In genomic region chr10:70132714-70133113, GRCm38 (mm10) we compare ENCODE assay signal across 14 mouse cellular contexts. TPM values are rescaled to one million over a fixed set of nuclear protein-coding genes. Genes with fewer than 3 reads are reported as not detected.
DNase-seq lines count a peak whose midpoint lies in the region; ATAC-seq and TF ChIP-seq lines count a peak whose summit lies in the region.
"Had no signal": no experiment of that assay in that cellular context is flagged by ENCODE, and none has a peak within 500 bp of the region (broad histone marks: within the 10 kb centered on the region; RNA-seq: fewer than 3 reads in every experiment).

No protein-coding gene starts in this region.

- H3K27me3 ChIP-seq in heart, embryonic 10.5 days (ENCODE audit: insufficient read depth, poor library complexity, severe bottlenecking): no peaks in the 10 kb centered on the region
- no peaks in the 10 kb centered on the region for H3K27me3 ChIP-seq in lung, embryonic 16.5 days (ENCODE audit: control insufficient read depth, insufficient read depth, low read depth, low read length)
- H3K27me3 ChIP-seq in liver, embryonic 14.5 days (ENCODE audit: control insufficient read depth, insufficient read depth, low read length): no peaks in the 10 kb centered on the region
- H3K27me3 ChIP-seq: embryonic facial prominence, embryonic 12.5 days; forebrain, embryonic 15.5 days; neural tube, embryonic 15.5 days had no signal

- H3K9me3 ChIP-seq in heart, embryonic 10.5 days: no peaks in the 10 kb centered on the region
- no peaks in the 10 kb centered on the region for H3K9me3 ChIP-seq in lung, embryonic 16.5 days (ENCODE audit: control insufficient read depth, low read length)
- no peaks in the 10 kb centered on the region for H3K9me3 ChIP-seq in liver, embryonic 14.5 days (ENCODE audit: control insufficient read depth, low read length)
- H3K9me3 ChIP-seq: embryonic facial prominence, embryonic 12.5 days; forebrain, embryonic 15.5 days; neural tube, embryonic 15.5 days had no signal

- no peak for DNase-seq in heart, embryonic 10.5 days (ENCODE audit: low spot score)
- DNase-seq in heart, adult 8-10 months (ENCODE audit: low spot score): no peak
- no peak for DNase-seq in lung, postnatal 25 days (ENCODE audit: low spot score)
- no peak for DNase-seq in liver, embryonic 14.5 days (ENCODE audit: low read depth in 3 of 3, low spot score in 3 of 3)
- no peak for DNase-seq in testis, postnatal 10 days (ENCODE audit: low spot score)
- DNase-seq in left cerebral cortex, postnatal 10 days (ENCODE audit: extremely low spot score in 1 of 2, low spot score in 2 of 2): no peak
- no peak for DNase-seq in spleen, postnatal 10 days (ENCODE audit: low spot score in 2 of 2)
- DNase-seq: cerebellum, postnatal 25 days; kidney, adult 11 months had no signal

- no peak overlapping the region for H3K9ac ChIP-seq in lung, embryonic 16.5 days (ENCODE audit: low read length)
- H3K9ac ChIP-seq in liver, embryonic 14.5 days (replicated peaks): peak overlapping the region; percentile 32; the same call in 1 of the 2 replicates
- H3K9ac ChIP-seq: embryonic facial prominence, embryonic 12.5 days; forebrain, embryonic 15.5 days; neural tube, embryonic 15.5 days had no signal

- H3K4me3 ChIP-seq in heart, embryonic 10.5 days: 0 out of 2 replicates have a peak overlapping the region, but pooled peaks have one; percentile 27
- H3K4me3 ChIP-seq in lung, embryonic 16.5 days (ENCODE audit: low read length): no peak overlapping the region
- H3K4me3 ChIP-seq in liver, embryonic 14.5 days (ENCODE audit: insufficient read depth in 1 of 2, low read depth in 2 of 2, low read length in 2 of 2): no peak overlapping the region
- H3K4me3 ChIP-seq: embryonic facial prominence, embryonic 12.5 days; forebrain, embryonic 15.5 days; neural tube, embryonic 15.5 days had no signal

- intact Hi-C loops in left cerebral cortex, postnatal 10 days (cut with DNase I): no loop called here

- no peak for TF ChIP-seq CTCF in liver, embryonic 14.5 days (IDR thresholded peaks at IDR 0.05; ENCODE audit: low read depth)

- peaks cover 67% of the 10 kb centered on the region for H3K4me1 ChIP-seq in heart, embryonic 10.5 days
- peaks cover 26% of the 10 kb centered on the region for H3K4me1 ChIP-seq in lung, embryonic 16.5 days (replicated peaks; ENCODE audit: control insufficient read depth, insufficient read depth, low read length)
- peaks cover 50 to 62% of the 10 kb centered on the region in 2 experiments for H3K4me1 ChIP-seq in liver, embryonic 14.5 days (replicated peaks; ENCODE audit: control insufficient read depth in 2 of 2, insufficient read depth in 2 of 2, low read length in 1 of 2)

- H3K36me3 ChIP-seq in heart, embryonic 10.5 days: no peaks in the 10 kb centered on the region
- no peaks in the 10 kb centered on the region for H3K36me3 ChIP-seq in lung, embryonic 16.5 days (ENCODE audit: control insufficient read depth, insufficient read depth, low read length)
- H3K36me3 ChIP-seq in liver, embryonic 14.5 days (replicated peaks; ENCODE audit: control insufficient read depth, insufficient read depth, low read depth): no peaks in the 10 kb centered on the region
- H3K36me3 ChIP-seq: embryonic facial prominence, embryonic 12.5 days; forebrain, embryonic 15.5 days; neural tube, embryonic 15.5 days had no signal

- ATAC-seq in lung, embryonic 16.5 days (ENCODE audit: low read depth): peak; percentile 15
- ATAC-seq in liver, embryonic 14.5 days (ENCODE audit: insufficient read depth): peak; percentile 15
- ATAC-seq: forebrain, embryonic 15.5 days; midbrain, embryonic 16.5 days had no signal

- peak overlapping the region; percentile 88 for H3K27ac ChIP-seq in heart, embryonic 10.5 days
- no peak overlapping the region for H3K27ac ChIP-seq in lung, embryonic 16.5 days (ENCODE audit: low read length)
- H3K27ac ChIP-seq in liver, embryonic 14.5 days: peak overlapping the region; percentile 49
- H3K27ac ChIP-seq: embryonic facial prominence, embryonic 12.5 days; forebrain, embryonic 15.5 days; neural tube, embryonic 15.5 days had no signal

- 50% methylated on average over 6 of the region's 6 CpGs for WGBS in heart, embryonic 10.5 days
- 32% methylated on average over 6 of the region's 6 CpGs for whole genome bisulfite sequencing in lung, embryonic 16.5 days
- WGBS in liver, embryonic 14.5 days (ENCODE audit: insufficient replicate concordance): 47% methylated on average over 6 of the region's 6 CpGs

- TF ChIP-seq EP300 in liver, embryonic 14.5 days (IDR thresholded peaks at IDR 0.05; ENCODE audit: low read depth): no peak

- H3K4me2 ChIP-seq in lung, embryonic 16.5 days (ENCODE audit: low read depth, low read length): no peak overlapping the region
- peak overlapping the region; percentile 57 for H3K4me2 ChIP-seq in liver, embryonic 14.5 days (ENCODE audit: low read depth)
- H3K4me2 ChIP-seq: embryonic facial prominence, embryonic 12.5 days; forebrain, embryonic 15.5 days; neural tube, embryonic 15.5 days had no signal

RNA-seq across cellular contexts. Expression of gene Ccdc6, which starts 35.8 kb away (rescaled TPM):
- polyA plus RNA-seq in heart, embryonic 10.5 days (2016; fragmentation: Nextera tagmentation; extraction: Ambion mirVana): 14.6 and 16.0 TPM in 2 replicates
- 10 to 100 TPM; 23.3 to 28.6 (median 24.9) TPM for total RNA-seq in heart, adult 8-10 months (2022)
- 15.1 and 16.3 TPM in 2 replicates for polyA plus RNA-seq in lung, embryonic 16.5 days (2015; fragmentation: Nextera tagmentation; extraction: Ambion mirVana)
- polyA plus RNA-seq in liver, embryonic 14.5 days (2012; rRNA removed): 6.7 and 8.3 TPM in 2 replicates
- polyA plus RNA-seq in liver, embryonic 14.5 days (2014; fragmentation: Nextera tagmentation; extraction: Ambion mirVana): 9.5 and 10.7 TPM in 2 replicates
- total RNA-seq in left cerebral cortex, postnatal 10 days (2021): 10 to 100 TPM; 56.2 to 62.9 TPM
